Mouse (Mus musculus): ENCODE measurements around the gene Tex26. TPM values are rescaled to one million over a fixed set of nuclear protein-coding genes. Genes with fewer than 3 reads are reported as not detected.

The Tex26 gene
- polyA plus RNA-seq (2012; rRNA removed) = 1.4 TPM in 2 replicates

DNA sequence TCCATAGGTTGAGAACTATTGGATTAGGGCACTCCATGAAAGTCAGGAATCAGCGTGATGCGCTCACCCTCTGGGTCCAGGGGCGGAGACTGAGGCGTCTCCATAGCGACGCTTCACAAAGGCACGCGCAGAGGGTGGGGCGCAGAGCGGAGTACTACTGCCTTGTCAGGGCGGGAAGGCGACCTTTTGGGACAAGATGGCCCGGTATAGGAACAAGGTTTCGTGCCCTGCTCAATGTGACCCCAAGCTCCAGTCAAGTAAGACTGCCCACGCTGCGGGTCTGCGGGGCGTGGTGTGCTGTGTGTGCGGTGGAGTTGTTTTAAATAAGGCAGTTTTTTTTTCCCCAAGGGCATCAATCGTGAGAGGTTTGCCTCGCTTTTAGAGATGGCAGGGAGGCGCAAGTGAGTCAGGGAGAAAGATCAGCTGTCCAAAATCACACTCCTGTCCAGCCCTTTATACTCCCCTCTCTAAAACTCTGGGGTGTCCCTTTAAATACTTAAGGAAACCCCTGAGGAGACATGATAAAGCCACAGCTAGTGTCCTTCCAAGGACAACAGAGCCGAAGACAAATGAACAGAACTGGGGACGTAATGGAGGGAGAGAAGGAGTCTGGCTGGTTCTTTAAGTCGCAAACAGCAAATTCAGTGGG is at the start of gene Tex26:
Gene Tex26, plus strand, starts transcription at position 130 of the 649 bp plus-strand sequence.
- peak; percentile 95 for DNase-seq (ENCODE audit: low read depth)
- TF ChIP-seq CTCF (IDR thresholded peaks at IDR 0.05; ENCODE audit: borderline replicate concordance, extremely low read depth, insufficient read depth, insufficient read length) (no peak), POLR2A (IDR thresholded peaks at IDR 0.05; ENCODE audit: borderline replicate concordance, extremely low read depth, insufficient read depth, insufficient read length, poor library complexity, severe bottlenecking) (peak; percentile 68; the same call in 1 of the 2 replicates)

DNA sequence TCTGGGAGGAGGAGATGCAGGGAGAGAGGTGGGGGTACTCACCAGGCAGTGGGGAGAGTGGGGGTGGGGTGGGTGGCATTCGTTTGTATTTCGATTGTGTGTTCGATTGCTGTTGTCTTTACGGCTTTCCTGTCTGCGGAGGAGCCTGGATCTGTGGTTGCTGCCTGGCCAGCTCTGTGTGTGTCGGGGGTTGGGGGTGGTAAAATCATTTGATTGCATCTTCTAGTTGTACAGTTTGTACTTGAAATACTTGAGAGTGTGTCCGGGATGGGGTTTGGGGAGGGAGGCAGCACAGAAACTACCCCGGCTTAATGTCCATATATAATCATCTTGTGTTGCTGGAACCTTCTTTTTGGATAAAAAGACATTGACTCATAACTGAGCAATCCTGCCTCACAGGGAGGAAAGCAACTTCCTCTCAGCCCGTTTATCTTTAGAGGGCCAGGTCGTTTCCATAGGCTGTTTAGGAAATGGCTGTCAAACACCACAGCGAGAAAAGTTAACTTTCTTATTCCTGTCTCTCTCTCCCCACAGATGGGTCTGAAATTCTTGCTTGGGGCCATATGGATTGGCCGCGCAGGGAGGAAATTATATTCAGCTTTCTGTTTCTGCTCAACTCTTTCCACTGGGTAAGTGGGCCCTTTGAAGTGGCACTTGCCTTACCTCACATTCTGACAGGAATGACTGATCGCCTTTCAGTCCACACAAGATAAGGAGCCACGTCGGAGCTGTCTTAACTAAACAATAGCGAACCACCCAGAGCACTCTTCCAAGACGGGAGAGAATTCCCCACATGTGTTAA is 47.7 kb upstream of the Tex26 start:
- peak; percentile 22 for DNase-seq (ENCODE audit: low read depth)

DNA sequence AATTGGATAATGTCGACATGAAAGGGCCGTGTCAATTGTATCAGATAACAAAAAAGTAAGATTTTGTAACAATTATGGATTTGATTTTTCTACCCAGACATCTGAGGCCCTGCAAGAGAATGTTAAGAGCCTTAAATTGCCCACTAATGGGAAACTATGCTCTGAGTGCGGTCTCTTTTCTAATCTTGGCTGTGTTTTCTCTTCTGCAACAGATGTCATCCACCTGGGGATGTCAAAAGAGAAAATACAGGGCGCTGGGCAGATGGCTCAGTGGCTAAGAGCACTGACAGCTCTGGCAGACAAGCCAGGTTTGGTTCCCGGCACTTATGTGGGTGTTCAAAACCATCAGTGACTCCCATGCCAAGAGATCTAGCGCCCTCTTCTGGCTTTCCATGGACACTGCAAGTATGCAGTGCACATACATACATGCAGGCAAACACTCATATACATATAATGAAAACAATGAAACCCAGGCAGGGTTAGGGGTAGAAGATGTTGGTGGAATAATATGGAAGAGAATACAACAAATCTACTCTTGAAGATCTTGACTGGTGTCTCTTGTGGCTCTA is 47.0 kb upstream of the Tex26 start:
- no peak for DNase-seq (ENCODE audit: low read depth)
- no peak for TF ChIP-seq CTCF (IDR thresholded peaks at IDR 0.05; ENCODE audit: borderline replicate concordance, extremely low read depth, insufficient read depth, insufficient read length)
- TF ChIP-seq POLR2A (IDR thresholded peaks at IDR 0.05; ENCODE audit: borderline replicate concordance, extremely low read depth, insufficient read depth, insufficient read length, poor library complexity, severe bottlenecking) = no peak

More for the DNA sequence above, 47.7 kb upstream of the Tex26 start:
- TF ChIP-seq POLR2A (IDR thresholded peaks at IDR 0.05; ENCODE audit: borderline replicate concordance, extremely low read depth, insufficient read depth, insufficient read length, poor library complexity, severe bottlenecking) = no peak
- TF ChIP-seq CTCF (IDR thresholded peaks at IDR 0.05; ENCODE audit: borderline replicate concordance, extremely low read depth, insufficient read depth, insufficient read length) = no peak

DNA sequence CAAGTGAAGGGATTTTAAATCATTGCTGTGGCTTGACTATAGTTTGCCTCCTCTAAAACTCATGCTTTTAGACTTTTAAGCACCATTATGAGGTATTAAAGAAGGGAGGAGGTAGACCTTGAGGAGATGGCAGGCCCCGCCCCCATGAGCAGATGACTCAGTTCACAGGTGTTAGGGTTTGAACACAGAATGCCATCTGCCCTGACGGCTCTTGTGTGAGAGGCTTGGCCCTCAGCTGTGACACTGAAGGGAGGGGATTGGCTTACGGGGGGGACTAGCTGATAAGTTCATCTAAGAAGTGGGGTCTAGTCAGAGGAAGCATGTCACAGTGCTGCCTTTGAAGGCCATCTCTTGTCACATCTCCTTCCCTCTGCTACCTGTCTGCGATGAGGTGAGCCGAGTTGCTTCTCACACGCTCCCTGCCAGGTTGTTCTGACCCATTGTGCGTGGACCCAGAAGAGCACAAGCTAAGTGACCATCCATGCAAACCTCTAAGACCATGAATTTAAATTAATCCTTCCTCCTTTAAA is 37.9 kb upstream of the Tex26 start:
- no peak for TF ChIP-seq CTCF (IDR thresholded peaks at IDR 0.05; ENCODE audit: borderline replicate concordance, extremely low read depth, insufficient read depth, insufficient read length)
- TF ChIP-seq POLR2A (IDR thresholded peaks at IDR 0.05; ENCODE audit: borderline replicate concordance, extremely low read depth, insufficient read depth, insufficient read length, poor library complexity, severe bottlenecking) = no peak

DNA sequence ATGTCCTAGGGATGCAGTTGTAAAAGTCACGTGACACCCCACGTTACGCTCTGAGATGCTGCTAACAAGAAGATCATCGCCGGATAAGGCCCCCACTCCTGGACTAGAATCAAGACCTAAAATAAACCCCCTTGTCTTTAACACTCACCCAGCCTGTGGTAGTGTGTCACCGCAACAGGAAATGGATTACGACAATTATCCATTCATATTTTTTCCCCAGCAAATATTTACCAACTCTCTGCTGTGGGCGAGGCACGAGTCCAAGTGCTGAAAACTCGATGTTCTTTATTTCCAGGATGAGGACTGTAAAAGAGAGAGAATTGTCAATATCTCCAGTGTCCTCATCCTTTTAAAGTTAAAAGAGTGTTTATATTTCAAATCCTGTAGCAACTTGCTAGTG is 37.4 kb upstream of the Tex26 start:
- no peak for TF ChIP-seq CTCF (IDR thresholded peaks at IDR 0.05; ENCODE audit: borderline replicate concordance, extremely low read depth, insufficient read depth, insufficient read length)
- no peak for TF ChIP-seq POLR2A (IDR thresholded peaks at IDR 0.05; ENCODE audit: borderline replicate concordance, extremely low read depth, insufficient read depth, insufficient read length, poor library complexity, severe bottlenecking)
- DNase-seq (ENCODE audit: low read depth) = no peak

More for the DNA sequence above, 37.9 kb upstream of the Tex26 start:
- DNase-seq (ENCODE audit: low read depth) = no peak

DNA sequence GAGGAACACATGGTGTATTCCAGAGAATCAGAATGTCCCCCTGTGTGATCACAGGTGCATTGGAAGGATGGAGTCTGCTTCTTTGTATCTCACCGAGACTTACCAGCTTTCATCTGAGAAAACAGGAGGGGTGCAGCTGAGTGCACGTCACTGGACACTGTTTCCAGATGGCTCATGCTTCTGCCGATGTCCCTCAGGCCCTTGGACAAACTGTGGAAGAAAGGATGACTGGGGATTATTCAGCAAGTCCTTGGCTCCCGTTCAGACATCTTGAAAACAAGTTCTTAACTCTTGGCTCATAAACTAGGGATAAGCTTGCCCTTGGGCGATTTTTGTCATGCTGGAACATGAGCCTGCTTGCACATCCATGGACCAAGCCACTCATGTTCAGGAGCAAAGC is 36.1 kb upstream of the Tex26 start:
- DNase-seq (ENCODE audit: low read depth) = peak; percentile 71
- TF ChIP-seq CTCF (IDR thresholded peaks at IDR 0.05; ENCODE audit: borderline replicate concordance, extremely low read depth, insufficient read depth, insufficient read length) (no peak), POLR2A (IDR thresholded peaks at IDR 0.05; ENCODE audit: borderline replicate concordance, extremely low read depth, insufficient read depth, insufficient read length, poor library complexity, severe bottlenecking) (no peak)

DNA sequence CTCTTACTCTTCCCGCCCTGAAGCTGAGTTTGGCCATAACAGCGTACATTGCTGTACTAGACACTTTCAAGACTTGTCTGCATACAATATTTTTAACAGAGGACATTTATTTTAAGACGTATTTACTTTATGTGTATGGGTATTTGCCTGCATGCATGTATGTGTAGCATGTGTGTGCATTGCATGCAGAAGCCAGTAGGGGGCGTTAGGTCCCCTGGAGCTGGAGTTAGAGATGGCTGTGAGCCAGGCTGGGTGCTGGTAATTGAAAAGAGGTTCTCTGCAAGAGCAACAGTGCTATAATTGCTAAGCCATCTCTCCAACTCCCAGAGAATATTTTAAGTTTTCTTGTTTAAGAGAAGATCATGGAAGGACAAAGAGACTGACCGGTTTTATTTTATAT is 34.8 kb upstream of the Tex26 start:
- no peak for TF ChIP-seq CTCF (IDR thresholded peaks at IDR 0.05; ENCODE audit: borderline replicate concordance, extremely low read depth, insufficient read depth, insufficient read length)
- no peak for TF ChIP-seq POLR2A (IDR thresholded peaks at IDR 0.05; ENCODE audit: borderline replicate concordance, extremely low read depth, insufficient read depth, insufficient read length, poor library complexity, severe bottlenecking)
- DNase-seq (ENCODE audit: low read depth) = no peak

DNA sequence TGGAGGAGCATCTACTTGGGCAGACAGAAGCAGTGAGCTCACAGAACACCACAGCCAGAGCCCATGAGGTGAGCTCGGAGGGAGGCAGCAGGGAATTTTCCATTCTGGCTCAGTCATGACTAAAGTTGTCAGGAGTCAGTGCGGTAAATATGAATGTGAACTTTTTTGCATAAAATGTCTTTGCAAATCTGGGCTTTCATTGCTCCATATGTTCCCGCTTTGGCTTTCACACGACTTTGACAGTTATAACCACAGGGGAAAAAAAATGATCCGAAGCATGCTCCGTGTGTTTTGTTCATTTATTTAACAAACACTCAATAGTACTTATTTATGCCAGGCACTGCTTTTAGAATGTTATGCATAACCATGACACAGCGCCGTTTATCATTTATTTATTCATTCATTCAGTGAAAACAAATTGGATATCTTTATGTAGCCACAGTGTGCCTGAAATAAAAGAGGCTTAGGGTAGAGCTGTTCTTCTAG is 32.6 kb upstream of the Tex26 start:
- TF ChIP-seq CTCF (IDR thresholded peaks at IDR 0.05; ENCODE audit: borderline replicate concordance, extremely low read depth, insufficient read depth, insufficient read length) (no peak), POLR2A (IDR thresholded peaks at IDR 0.05; ENCODE audit: borderline replicate concordance, extremely low read depth, insufficient read depth, insufficient read length, poor library complexity, severe bottlenecking) (no peak)
- DNase-seq (ENCODE audit: low read depth) = peak; percentile 79

DNA sequence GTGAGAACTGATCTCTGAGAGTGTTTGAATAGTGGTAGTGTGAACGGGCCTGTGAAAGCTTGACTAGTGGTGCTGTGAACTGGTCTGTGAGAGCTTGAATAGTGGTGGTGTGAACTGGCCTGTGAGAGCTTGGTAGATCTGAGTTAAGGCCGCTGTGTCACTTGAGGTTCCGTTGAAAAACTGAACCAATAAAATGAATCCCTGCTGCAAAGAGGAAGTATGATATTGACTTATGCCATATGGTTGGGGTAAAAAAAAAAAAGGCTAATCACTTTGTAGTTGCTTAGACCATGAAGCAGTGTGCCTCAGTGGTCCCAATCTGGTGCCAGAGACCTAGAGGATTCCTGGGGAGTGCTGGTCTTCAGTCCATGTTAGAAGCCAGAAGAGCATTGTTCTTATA is 30.0 kb upstream of the Tex26 start:
- DNase-seq (ENCODE audit: low read depth) = no peak
- TF ChIP-seq POLR2A (IDR thresholded peaks at IDR 0.05; ENCODE audit: borderline replicate concordance, extremely low read depth, insufficient read depth, insufficient read length, poor library complexity, severe bottlenecking) (no peak), CTCF (IDR thresholded peaks at IDR 0.05; ENCODE audit: borderline replicate concordance, extremely low read depth, insufficient read depth, insufficient read length) (no peak)

DNA sequence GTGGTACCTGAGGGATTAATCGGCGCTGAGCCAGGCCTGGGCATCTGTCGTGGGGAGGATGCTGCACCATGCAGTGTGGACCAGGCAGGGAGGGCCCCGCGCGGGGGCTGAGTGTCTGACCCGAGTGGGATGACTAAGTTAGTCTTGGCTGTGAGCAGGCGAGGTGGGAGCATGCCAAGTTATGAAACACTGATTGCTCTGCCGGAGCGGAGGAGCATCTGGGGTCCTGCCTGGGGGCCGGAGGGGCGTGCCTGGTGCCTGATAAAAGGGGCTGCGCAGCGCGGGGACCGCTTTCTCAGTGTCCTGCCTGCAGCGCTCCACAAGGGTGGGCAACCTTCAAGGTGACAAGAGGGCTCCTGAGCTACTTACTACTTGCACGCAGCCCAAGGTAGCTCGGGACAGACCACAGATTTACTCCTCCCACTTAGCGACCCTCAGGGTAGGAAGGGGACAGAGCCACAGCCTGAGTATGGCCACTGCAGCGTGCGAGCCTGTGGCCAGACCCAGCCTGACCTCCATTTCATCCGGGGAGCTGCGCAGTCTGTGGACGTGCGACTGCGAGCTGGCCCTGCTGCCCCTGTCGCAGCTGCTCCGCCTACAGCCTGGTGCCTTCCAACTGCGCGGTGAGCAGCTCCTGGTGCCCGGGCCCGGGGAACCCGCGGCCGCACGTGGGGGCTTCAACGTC is 27.8 kb upstream of the Tex26 start, which contains the start of gene Medag:
Gene Medag, plus strand, starts transcription at position 241 of the 685 bp plus-strand sequence.
- TF ChIP-seq CTCF (IDR thresholded peaks at IDR 0.05; ENCODE audit: borderline replicate concordance, extremely low read depth, insufficient read depth, insufficient read length) = no peak
- no peak for TF ChIP-seq POLR2A (IDR thresholded peaks at IDR 0.05; ENCODE audit: borderline replicate concordance, extremely low read depth, insufficient read depth, insufficient read length, poor library complexity, severe bottlenecking)
- peak; percentile 77 for DNase-seq (ENCODE audit: low read depth)
